Mouse (Mus musculus) thymus, postnatal 36 days (tissue): Measurements from ENCODE around the gene Ptges.

ENCODE experiments used
- DNase-seq, 2 experiments: peaks; one replicate each; pipeline ENCODE4 v3.0.0; 2022; ENCODE audit warnings: mixed read lengths in 2 of 2

The Ptges gene

GRCm38 (mm10) chr2:30845152-30846070, 84.3 kb downstream of the Ptges start:
- no peak for DNase-seq

- no peak for DNase-seq
These were observed 87.0 kb downstream of the Ptges start for GRCm38 (mm10) chr2:30842615-30843014.
